Mouse (Mus musculus) left cerebral cortex, postnatal 36 days (tissue): Measurements from ENCODE around the gene Prrc2a. TPM values are rescaled to one million over a fixed set of nuclear protein-coding genes. Genes with fewer than 3 reads are reported as not detected.

Experiments
- DNase-seq, 2 experiments: peaks; one replicate each; pipeline ENCODE4 v3.0.0; 2021 to 2022; ENCODE audit warnings: low spot score in 2 of 2, mixed read lengths in 1 of 2
- intact Hi-C: fragments of 180-260 bp; cut with DNase I; formaldehyde crosslinking; loops from one replicate; pipeline ENCODE4 v1.15.1; 2025
- total RNA-seq, 2 experiments: library from RNA; stranded (reverse); gene quantifications; 2 replicates each; pipeline ENCODE4 v1.2.3; 2021

The Prrc2a gene
- total RNA-seq, 2 experiments from 2014 or later: 261 to 307 TPM

DNA sequence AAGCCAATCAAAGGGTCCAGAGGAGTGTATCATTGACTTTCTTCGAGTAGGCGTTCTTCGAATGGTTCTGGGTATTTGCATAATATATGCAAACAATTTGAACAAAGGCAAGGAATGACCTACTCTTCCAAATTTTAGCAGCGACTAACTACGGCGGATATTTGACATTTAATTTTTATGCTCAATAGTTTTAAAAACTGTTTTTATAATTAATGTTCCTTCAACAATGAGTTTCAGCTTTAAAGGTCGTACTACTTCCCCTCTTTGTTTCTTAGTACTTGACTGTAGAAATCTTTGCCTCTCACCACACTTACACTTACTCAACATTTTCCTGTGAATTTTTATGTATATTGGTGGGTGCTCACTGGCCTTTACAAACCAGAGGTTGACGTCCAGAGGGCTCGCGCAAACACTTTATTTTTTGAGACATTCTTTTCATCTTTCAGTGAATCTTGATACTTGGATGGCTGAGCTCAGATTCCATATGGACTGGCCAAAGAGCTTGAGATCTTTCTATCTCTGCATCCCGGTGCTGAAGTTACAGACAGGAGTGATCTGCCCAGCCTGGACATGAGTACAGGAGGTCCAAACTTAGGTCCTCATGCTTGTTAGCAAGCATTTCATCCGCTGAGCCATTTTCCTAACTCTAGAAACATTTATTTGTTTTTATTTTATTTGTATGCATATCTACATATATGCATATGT, 906 bp upstream of the Prrc2a start:
- intact Hi-C loops: loop anchor here (2.0 kb wide), 1 partner anchor 71 kb away; no protein-coding TSS in a partner anchor
- no peak for DNase-seq

DNA sequence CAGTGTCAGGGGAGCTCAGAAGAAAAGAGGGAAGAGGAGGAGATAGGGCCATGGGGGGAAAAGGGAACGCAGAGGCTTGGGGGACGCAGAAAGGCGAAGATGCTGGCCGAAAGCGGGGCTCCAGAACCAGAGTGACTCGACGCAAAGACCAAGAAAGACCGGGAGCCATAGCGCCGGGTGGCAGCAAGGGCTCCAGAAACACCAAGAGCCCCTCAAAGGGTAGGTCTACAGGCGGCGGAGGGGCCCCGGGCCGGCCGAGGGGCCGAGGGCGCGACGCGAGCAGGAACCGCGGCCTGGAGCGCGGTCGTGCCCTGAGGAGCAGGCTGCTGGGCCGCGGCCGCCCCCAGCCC, 504 bp downstream of the Prrc2a start:
- no peak for DNase-seq
- intact Hi-C loops: loop anchor here (1.0 to 2.0 kb wide), 2 partner anchors 29 to 73 kb away; partner anchors contain the start of gene Bag6

DNA sequence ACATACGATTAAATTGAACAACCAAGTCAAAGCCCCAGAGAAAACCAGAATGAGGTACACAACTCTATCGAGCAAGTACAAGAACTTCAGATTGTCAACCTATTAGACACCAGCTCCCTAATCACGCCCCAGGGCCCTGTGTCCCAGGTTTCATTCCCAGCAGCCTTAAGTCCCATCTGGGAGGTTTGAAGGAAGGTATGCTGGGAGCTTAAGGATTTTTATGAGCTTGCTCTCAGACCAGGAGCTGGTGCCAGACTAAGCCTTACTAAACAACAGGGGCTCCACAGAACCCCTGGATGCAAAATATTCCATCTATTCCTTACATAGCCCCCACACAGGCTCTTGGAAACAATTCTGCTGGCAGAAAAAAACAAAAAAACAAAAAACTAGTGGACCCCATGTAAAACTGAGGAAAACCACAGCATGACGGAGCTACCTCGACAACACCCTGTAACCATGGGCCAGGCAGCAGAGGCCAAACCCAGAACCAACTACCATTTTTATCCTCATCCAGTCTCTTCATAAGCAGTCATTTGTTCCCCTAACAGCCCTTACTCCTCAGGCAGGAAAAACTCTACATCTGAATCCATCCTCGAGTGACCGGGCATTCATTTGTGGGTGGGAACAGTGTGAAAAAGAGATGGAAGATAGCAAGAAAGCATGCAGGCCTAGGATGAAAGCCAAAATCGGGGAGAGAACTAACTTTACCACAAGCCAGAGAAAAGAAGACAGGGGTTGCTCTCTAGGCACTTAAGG, 1.2 kb downstream of the Prrc2a start:
- no peak for DNase-seq
- intact Hi-C loops: loop anchor here (1.0 to 2.0 kb wide), 2 partner anchors 28 to 73 kb away; partner anchors contain the start of gene Bag6

DNA sequence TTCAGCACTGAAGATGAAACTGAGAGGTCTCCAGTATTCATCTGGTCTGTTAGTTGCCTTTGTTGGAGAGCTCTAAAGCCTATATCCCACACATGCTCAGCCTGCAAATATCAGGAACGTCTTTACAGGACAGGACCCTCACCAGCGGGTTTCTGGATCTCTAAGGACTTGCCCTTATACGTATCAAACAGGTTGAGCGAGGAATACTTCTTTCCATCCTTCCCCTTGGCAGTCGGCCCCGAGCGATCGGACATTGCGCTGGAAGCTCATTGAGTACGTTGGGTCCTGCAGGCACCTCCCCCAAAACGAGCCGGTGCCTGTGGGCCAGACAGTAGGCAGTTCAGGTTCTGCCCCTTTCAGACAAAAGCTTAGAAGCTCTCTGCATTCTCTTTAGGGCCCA, 2.0 kb downstream of the Prrc2a start:
- DNase-seq: no peak
- intact Hi-C loops: no loop called here

DNA sequence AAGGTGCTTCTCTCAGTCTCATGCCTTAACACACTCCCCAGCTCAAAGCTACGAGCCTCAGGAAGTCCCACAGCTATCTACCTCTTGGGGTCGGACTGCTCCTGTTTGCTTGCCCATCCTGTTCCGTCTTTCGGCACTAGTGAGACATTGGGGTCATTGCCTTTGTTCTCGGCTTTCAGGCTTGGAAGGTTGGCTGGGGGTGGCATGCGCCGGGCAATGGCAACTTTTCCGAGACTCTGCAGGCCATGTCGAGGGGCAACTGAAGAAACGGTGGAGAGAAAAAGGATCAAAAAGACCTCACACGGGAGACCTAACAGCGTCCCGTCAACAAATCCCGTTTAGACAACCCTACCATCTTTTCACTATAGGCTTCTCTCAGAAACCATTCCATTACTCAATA, 2.6 kb downstream of the Prrc2a start:
- intact Hi-C loops: no loop called here

DNA sequence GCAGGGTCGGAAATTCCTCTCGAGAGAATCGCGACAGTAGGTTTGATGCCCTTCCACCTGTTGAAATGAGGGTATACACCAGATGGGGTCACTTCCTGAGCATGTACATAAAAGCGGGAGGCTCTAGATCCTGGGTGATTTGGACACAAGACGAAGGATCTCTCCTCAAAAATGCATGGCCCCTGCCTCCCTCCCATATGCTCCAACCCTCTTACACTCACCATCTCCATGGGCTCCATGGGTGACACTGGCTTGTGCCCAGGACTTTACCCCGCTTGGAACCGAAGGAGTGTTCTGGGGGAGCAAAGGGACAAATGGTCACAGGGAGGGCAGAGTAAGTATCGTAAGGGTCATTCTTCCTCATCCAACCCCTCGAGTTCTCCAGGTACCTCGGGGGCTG, 3.3 kb downstream of the Prrc2a start:
- DNase-seq: no peak
- intact Hi-C loops: no loop called here

More for the DNA sequence above, 2.6 kb downstream of the Prrc2a start:
- DNase-seq: no peak

DNA sequence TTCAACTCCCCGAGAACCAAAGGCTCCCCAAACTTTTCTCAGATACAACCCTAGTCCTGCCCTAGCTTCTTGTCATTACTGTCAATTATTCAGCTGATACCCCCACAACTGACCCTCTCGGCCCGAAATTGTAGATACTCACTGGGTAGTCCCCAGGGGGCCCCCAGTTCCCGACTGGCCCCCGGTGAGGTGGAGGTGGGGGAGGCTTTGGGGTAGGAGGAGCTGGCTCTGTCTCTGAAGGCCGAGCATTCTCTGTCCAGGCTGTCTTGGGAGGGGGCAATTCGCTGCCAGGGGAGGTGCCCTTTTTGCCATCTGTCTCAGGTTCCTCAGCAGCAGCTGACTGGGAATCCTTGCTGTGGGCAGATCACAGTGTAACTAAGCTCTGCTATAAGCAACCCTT, 5.1 kb downstream of the Prrc2a start:
- DNase-seq: no peak
- intact Hi-C loops: no loop called here

DNA sequence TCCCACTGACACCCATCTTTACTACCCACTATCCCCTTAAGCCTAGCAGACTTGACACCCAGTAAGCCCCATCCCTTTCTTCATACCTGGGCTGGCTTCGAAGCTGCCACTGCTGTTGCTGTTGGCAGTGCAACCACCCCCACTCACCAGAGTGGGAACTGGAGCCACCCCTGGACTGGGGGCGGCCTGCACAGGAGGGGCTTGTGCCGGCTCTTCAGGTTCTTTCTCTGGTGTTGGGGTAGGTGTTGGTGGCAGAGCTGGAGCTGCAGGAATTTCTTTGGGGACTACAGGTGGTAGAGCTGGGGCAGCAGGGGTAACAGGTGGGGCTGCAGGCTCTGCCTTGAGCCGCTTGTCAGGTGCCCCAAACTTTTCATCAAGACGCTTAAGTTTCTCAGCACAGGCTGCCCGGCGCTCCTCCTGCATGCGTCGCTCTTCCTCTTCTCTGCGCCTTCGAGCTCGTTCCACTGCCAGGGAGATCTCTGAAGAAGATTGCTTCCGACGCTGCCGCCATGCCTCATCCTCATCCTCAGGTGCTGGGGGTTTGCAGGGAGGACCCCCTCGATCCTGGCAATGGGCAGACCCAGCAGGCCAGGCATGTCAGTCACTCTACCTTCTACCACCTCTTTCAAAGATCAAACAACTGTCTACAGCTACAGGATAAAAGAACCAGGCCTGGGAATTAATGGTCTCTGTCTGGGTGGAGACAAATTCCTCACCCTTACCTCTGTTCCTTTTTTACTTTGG, 5.7 kb downstream of the Prrc2a start:
- intact Hi-C loops: no loop called here
- DNase-seq: no peak

DNA sequence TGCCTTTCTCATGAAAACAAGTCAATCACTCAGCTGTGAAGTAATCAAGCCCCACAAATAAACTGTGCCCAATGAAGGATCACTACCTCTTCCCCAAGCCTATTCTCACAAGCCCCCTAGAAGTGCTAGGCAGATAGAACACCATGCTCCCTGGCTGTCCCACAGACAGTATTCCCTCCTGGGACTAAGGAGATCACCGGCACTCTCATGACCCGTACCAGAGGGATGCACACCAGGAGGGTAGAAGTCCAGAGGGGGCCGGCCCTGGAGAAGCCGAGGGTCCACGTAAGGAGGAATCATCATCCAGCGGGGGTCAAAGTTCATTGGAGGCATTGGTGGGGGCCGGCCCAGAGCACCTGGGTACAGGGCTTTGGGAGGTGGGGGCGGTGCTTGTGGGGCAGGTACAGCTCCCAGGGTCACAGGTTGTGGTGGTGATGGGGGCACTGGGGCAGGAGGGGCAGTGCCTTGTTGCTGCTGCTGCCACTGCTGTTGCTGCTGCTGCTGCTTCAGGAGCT, 7.0 kb downstream of the Prrc2a start:
- DNase-seq: no peak
- intact Hi-C loops: no loop called here

DNA sequence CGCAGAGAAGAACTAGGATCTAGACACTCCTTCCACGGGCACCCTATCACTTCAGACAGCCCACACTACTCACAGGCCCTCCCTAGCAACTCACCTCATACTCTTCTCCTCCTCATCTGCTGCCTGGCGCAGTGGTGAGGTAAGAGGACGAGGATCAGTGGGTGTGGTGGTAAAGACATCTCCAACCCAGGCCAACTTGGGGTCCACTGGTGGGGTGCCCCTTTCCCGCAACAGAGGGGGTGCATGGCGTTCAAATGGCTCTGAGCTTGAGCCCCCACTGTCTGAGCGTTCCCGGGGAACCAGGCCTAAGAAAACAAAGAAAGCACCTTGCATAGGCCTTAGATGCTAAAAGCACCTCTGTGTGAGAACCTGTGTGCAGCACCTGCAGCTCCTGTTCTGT, 7.4 kb downstream of the Prrc2a start:
- intact Hi-C loops: no loop called here
- no peak for DNase-seq

DNA sequence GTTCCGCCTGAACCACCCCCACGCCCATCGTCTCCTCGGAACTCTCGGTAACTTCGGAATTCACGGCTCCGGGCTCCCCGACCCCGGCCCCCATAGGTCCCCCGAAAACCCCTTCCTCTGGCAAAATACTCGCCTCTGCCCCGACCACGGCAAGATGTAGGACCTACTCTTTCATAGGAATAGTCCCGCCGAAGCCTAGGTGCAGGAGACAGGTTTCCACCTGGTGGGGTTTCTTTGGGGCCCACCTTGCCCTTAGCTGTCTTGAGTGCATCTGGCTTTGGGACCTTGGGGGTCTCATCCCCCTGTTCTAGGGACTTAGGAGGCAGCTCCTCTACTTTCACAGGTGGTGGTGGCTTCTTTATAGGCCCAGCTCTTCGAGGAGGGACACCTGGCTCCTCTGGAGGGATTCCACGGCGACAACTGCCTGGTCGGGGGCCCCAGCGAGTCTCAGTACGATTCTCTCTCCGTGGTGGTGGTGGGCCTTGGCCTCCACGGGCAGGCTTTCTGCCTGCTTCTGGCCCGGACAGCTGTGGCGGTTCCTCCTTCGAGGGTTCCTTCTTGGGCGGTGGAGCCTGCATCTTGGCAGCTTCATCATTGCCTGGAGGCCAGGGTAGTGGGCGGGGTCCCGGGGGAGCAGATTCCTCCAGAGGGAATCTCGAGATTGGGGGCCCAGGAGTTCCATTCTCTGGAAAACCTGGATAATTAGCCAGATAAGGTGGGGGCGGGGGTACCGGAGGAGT, 8.1 kb downstream of the Prrc2a start:
- DNase-seq: no peak
- intact Hi-C loops: no loop called here

DNA sequence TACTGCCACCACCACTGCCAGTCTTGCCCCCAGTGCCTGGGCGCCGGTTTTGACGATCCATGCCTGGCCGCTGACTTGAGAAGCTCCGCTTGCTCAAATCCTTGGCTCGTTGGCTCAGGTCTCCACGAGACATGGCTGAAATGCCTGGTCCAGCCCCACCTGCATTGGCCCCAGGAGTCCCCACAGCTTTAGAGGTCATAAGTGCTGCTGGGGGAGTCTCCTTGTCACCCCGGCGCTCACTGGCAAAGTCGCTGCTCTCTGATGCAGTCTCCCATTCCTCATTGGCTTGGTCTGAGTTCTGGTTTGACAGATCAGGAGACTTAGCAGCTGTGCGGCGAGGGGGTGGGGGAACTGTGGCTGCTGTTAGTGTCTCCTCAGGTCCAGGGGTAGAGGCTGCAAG, 9.2 kb downstream of the Prrc2a start:
- intact Hi-C loops: no loop called here
- no peak for DNase-seq

DNA sequence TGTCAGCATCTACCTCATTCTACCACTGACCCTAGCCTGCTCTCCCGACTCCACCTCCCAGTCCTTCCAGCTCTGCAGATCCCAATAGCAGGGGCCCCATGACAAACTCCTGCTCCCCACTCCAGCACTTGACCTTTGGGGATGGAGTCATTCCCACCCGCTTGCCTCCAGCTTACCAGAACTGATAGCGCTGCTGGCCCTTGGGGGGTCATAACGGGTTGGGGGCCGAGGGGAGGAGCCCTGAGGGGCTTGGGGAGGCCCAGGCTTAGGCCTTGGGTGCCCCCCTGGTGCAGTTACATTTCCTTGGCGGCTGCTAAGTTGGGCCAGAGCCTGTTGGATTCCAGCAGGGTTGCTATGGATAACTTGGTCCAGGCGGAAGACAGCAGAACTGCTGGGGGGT, 10.1 kb downstream of the Prrc2a start:
- intact Hi-C loops: no loop called here
- DNase-seq: no peak

DNA sequence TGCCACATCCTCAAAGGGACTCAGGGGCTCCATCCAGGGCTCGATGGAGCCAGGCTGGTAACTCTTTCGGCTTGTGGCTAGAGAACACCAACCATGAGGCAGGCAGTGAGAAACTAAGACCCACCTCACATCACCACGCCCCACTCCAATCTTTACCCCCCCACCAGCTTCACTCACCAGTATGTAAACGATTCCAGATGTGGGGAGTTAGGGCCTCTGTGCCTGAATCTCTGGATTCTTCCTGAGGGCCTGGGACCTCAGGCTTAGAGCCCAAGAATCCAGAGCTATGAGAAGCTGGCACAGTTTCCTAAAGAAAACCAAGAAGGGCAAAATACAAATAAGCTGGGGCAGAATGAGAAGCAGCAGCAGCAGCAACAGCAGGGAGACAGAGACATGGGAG, 10.8 kb downstream of the Prrc2a start:
- DNase-seq: no peak
- intact Hi-C loops: no loop called here

DNA sequence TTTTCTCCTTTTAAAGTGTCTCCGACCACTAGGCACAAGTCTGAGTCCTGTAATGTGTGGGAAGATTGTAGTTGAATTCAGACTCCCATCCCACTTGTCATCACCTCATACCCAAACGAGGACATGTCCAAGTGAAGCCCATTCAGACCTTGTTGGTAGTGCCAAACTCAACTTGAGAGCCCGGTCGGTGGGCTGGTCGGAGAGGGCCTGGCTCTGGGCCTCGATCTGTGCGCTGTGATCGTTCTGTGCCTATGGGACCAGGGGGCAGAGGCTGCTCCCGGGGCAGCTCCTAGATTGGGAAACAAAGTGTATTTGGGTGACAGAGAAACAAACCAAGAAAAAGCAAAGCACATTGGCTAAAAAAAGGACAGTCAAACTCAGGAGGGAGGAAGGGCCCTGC, 11.6 kb downstream of the Prrc2a start:
- intact Hi-C loops: no loop called here
- DNase-seq: no peak

DNA sequence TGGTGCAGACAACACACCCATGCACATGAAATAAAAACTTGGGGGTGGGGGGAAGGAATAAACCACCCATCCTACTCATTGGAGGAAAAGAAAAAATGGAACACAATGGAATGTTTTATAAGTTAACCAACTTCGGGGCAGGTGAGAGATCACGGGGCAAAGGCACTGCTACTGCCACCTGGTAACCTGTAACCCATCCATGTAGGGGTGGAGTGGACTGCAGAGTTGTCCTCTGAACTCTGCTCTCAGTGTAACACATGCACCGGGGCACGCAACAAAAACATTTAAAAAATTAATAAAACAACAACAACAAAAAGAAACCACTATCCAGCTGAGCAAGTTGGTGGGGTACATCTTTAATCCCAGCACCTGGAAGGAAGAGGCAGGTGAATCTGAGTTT, 12.6 kb downstream of the Prrc2a start:
- no peak for DNase-seq
- intact Hi-C loops: no loop called here

DNA sequence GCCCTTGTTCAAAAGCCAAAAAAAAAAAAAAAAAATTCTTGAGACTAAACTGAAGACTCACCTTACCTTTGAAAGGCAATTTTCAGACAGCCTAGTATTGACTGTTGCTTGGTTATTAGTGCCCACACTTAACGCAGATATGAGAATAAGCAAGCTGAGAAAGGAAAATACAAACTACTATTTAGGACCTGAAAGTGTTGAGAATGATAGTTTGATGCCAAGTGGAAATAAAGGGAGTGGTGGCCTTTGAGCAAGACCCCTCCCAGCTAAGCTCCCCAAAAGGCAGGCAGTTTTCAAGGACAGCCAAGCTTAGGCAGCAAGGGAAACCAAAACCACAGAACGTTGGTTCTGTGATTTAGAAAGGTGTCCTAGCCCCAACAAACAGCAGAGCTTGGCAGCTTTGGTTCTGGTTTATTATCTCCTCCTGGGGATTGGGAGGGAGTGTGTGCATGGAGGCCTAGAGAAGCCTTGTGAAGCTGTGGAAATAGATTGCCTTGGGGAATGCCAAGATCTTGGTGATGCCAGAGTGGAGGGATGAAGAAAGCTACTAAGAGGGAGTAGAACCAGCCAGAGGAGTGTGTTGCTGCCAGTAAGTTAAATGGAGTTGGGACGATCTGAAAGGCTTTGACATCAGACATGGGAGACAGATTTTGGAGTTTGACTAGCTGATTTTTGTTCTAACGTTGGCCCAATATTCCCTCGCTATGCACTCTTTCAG, 16.6 kb downstream of the Prrc2a start:
- intact Hi-C loops: no loop called here
- DNase-seq: no peak

DNA sequence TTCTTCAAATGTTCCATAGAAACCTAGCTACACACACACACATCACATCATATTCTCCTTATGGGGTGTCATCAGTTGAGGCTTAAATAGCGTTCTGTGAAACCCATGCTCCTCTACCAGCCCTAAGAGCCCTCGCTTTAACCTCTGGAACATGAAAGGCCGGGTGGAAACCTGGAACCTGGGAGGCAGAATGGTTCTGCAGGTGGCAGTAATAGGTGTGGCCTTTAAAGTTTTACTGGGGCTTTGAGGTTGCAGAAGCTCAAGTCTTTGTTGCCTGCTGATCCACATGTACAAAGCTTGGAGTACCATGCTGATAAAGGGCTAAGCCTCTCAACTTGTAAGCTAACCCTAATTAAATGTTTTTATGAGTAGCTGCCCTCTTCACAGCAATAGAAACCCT, 17.3 kb downstream of the Prrc2a start:
- intact Hi-C loops: no loop called here
- no peak for DNase-seq

DNA sequence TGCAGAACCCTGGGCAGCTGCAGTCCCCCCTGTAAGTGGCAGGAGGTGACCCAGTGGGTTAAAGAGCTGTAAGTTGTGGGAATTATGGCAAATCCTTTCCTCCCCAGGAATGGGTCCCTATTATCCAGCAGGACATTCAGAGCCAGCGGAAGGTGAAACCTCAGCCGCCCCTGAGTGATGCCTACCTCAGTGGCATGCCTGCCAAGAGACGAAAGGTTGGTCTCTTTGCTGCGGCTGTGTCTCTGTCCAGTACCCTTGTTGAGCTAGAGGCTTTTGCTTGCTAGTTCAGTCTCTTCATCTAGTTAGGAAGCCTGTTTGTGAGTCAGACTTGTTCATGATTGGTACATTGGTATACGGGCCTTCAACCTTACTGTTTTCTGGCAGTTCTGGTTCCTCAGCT, 18.6 kb downstream of the Prrc2a start:
- intact Hi-C loops: no loop called here
- no peak for DNase-seq
